In the genomic region with DNA sequence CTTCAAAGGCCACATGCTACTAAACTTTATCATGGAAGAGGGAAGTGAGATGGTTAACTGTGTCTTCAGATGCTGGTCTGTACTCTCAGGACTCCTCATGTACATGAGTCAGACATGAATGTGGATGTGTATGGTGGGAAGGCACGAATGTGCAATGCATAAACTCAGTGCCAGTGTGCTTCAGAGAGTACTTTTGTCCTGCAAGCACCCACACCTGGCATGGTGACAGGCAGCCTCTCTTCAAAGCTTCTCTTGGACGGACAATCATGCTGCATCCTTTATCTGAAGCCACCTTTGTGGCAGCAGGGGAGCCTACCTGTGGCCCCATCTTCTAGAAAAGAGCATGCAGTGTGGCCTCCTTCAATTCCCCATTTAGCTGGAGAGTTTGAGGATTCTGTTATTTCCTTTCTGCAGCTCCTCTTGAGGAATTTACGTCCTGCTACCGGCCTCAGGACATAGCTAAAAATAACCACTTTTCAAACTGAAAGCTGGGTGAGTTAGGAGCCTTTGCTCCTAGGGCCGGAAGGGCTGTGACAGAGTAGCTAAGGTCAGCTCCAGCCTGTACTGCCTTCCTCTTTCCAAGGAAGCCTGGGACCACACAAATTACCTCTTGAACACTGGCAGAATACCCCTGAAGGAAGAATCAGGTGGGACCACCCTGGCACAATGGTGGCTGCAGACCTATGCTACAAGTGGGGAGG, we compare ENCODE assay signal across 9 mouse cellular contexts. TPM values are rescaled to one million over a fixed set of nuclear protein-coding genes. Genes with fewer than 3 reads are reported as not detected.
DNase-seq lines count a peak whose midpoint lies in the region; ATAC-seq and TF ChIP-seq lines count a peak whose summit lies in the region.
"Had no signal": no experiment of that assay in that cellular context is flagged by ENCODE, and none has a peak within 500 bp of the region (broad histone marks: within the 10 kb centered on the region; RNA-seq: fewer than 3 reads in every experiment).

No protein-coding gene starts in this region.

- no peak overlapping the region for H3K9ac ChIP-seq in forebrain, embryonic 12.5 days
- H3K9ac ChIP-seq in lung, embryonic 16.5 days (ENCODE audit: low read length), result no peak overlapping the region
- H3K9ac ChIP-seq in heart, embryonic 13.5 days, result peak overlapping the region; percentile 12; the same call in 1 of the 2 replicates
- H3K9ac ChIP-seq in neural tube, embryonic 15.5 days (replicated peaks), result no peak overlapping the region

- TF ChIP-seq CTCF in lung, adult 2 months (IDR thresholded peaks at IDR 0.05; ENCODE audit: insufficient read depth, low read length), result no peak

- no peak overlapping the region for H3K4me3 ChIP-seq in forebrain, embryonic 10.5 days
- no peak overlapping the region for H3K4me3 ChIP-seq in forebrain, embryonic 12.5 days (replicated peaks)
- no peak overlapping the region for H3K4me3 ChIP-seq in lung, embryonic 16.5 days (ENCODE audit: low read length)
- no peak overlapping the region for H3K4me3 ChIP-seq in lung, adult 2 months (replicated peaks; ENCODE audit: extremely low read depth, low read depth, low read length)
- H3K4me3 ChIP-seq in heart, embryonic 13.5 days, result no peak overlapping the region
- no peak overlapping the region for H3K4me3 ChIP-seq in neural tube, embryonic 15.5 days (replicated peaks)

- no peak for TF ChIP-seq POLR2A in lung, adult 2 months (IDR thresholded peaks at IDR 0.05; ENCODE audit: borderline replicate concordance, extremely low read depth, low read depth, low read length)

- H3K4me2 ChIP-seq in forebrain, embryonic 12.5 days, result no peak overlapping the region
- H3K4me2 ChIP-seq in lung, embryonic 16.5 days (ENCODE audit: low read depth, low read length), result no peak overlapping the region
- peak overlapping the region; percentile 40 for H3K4me2 ChIP-seq in heart, embryonic 13.5 days
- H3K4me2 ChIP-seq in neural tube, embryonic 15.5 days, result no peak overlapping the region

- peaks cover 17% of the 10 kb centered on the region for H3K36me3 ChIP-seq in forebrain, embryonic 10.5 days (replicated peaks)
- peaks cover 19% of the 10 kb centered on the region for H3K36me3 ChIP-seq in forebrain, embryonic 12.5 days (replicated peaks)
- peaks cover 12% of the 10 kb centered on the region for H3K36me3 ChIP-seq in lung, embryonic 16.5 days (ENCODE audit: control insufficient read depth, insufficient read depth, low read length)
- H3K36me3 ChIP-seq in heart, embryonic 13.5 days, result peaks cover 18% of the 10 kb centered on the region
- H3K36me3 ChIP-seq in neural tube, embryonic 15.5 days, result peaks cover 20% of the 10 kb centered on the region

- 65% methylated on average over 5 of the region's 5 CpGs for WGBS in forebrain, embryonic 10.5 days
- WGBS in forebrain, embryonic 12.5 days, result 81% methylated on average over 5 of the region's 5 CpGs
- WGBS in lung, embryonic 16.5 days, result 31% methylated on average over 5 of the region's 5 CpGs
- 16% methylated on average over 5 of the region's 5 CpGs for WGBS in lung, adult 2 months
- WGBS in heart, embryonic 13.5 days, result 18% methylated on average over 5 of the region's 5 CpGs
- 64% methylated on average over 5 of the region's 5 CpGs for WGBS in neural tube, embryonic 15.5 days

- H3K9me3 ChIP-seq in forebrain, embryonic 10.5 days, result no peaks in the 10 kb centered on the region
- H3K9me3 ChIP-seq in forebrain, embryonic 12.5 days, result no peaks in the 10 kb centered on the region
- no peaks in the 10 kb centered on the region for H3K9me3 ChIP-seq in lung, embryonic 16.5 days (ENCODE audit: control insufficient read depth, low read length)
- no peaks in the 10 kb centered on the region for H3K9me3 ChIP-seq in heart, embryonic 13.5 days
- no peaks in the 10 kb centered on the region for H3K9me3 ChIP-seq in neural tube, embryonic 15.5 days (replicated peaks)

- no peak for DNase-seq in forebrain, embryonic 10.5 days (ENCODE audit: extremely low spot score, low spot score)
- DNase-seq in lung, adult 2 months, result no peak
- no peak for DNase-seq in layer of hippocampus, postnatal 10 days (ENCODE audit: low spot score in 2 of 2)
- no peak for DNase-seq in spleen, postnatal 4 days (ENCODE audit: low spot score in 2 of 2)
- DNase-seq: gastrocnemius, postnatal 25 days had no signal

- peak overlapping the region; percentile 44; the same call in 1 of the 2 replicates for H3K27ac ChIP-seq in forebrain, embryonic 10.5 days
- H3K27ac ChIP-seq in forebrain, embryonic 12.5 days, result no peak overlapping the region
- peak overlapping the region; percentile 26 for H3K27ac ChIP-seq in lung, embryonic 16.5 days (ENCODE audit: low read length)
- peak overlapping the region; percentile 76 for H3K27ac ChIP-seq in heart, embryonic 13.5 days (replicated peaks)
- H3K27ac ChIP-seq in neural tube, embryonic 15.5 days (replicated peaks), result peak overlapping the region; percentile 4; the same call in 1 of the 2 replicates

- peaks cover 25% of the 10 kb centered on the region for H3K4me1 ChIP-seq in forebrain, embryonic 10.5 days
- peaks cover 15% of the 10 kb centered on the region for H3K4me1 ChIP-seq in forebrain, embryonic 12.5 days
- H3K4me1 ChIP-seq in lung, embryonic 16.5 days (replicated peaks; ENCODE audit: control insufficient read depth, insufficient read depth, low read length), result peaks cover 11% of the 10 kb centered on the region
- peaks cover 20% of the 10 kb centered on the region for H3K4me1 ChIP-seq in lung, adult 2 months (ENCODE audit: control insufficient read depth, insufficient read depth, low read length)
- H3K4me1 ChIP-seq in heart, embryonic 13.5 days, result peaks cover 48% of the 10 kb centered on the region
- H3K4me1 ChIP-seq in neural tube, embryonic 15.5 days, result peaks cover 57% of the 10 kb centered on the region

- H3K27me3 ChIP-seq in forebrain, embryonic 10.5 days (ENCODE audit: poor library complexity, severe bottlenecking), result no peaks in the 10 kb centered on the region
- no peaks in the 10 kb centered on the region for H3K27me3 ChIP-seq in forebrain, embryonic 12.5 days
- H3K27me3 ChIP-seq in lung, embryonic 16.5 days (ENCODE audit: control insufficient read depth, insufficient read depth, low read depth, low read length), result no peaks in the 10 kb centered on the region
- no peaks in the 10 kb centered on the region for H3K27me3 ChIP-seq in heart, embryonic 13.5 days (replicated peaks)
- no peaks in the 10 kb centered on the region for H3K27me3 ChIP-seq in neural tube, embryonic 15.5 days (replicated peaks)

- ATAC-seq in forebrain, embryonic 12.5 days (ENCODE audit: low FRiP score), result no peak
- peak; percentile 77 for ATAC-seq in lung, embryonic 16.5 days (ENCODE audit: low read depth)
- ATAC-seq in heart, embryonic 13.5 days (ENCODE audit: extremely low read depth, insufficient number of reproducible peaks, low FRiP score, low TSS enrichment), result no peak
- ATAC-seq in neural tube, embryonic 15.5 days (ENCODE audit: low FRiP score), result no peak

RNA-seq across cellular contexts. Expression of gene Plxna2, which starts 23.7 kb away (rescaled TPM):
- polyA plus RNA-seq in forebrain, embryonic 10.5 days (2016; fragmentation: Nextera tagmentation; extraction: Ambion mirVana), result 6.5 and 7.4 TPM in 2 replicates
- 34.0 and 42.6 TPM in 2 replicates for polyA plus RNA-seq in forebrain, embryonic 12.5 days (2016; fragmentation: Nextera tagmentation; extraction: Ambion mirVana)
- polyA plus RNA-seq in lung, embryonic 16.5 days (2015; fragmentation: Nextera tagmentation; extraction: Ambion mirVana), result 10.4 and 10.6 TPM in 2 replicates
- 12.0 and 12.8 TPM in 2 replicates for polyA plus RNA-seq in lung, adult 2 months (2012; rRNA removed)
- 6.0 and 6.3 TPM in 2 replicates for polyA plus RNA-seq in heart, embryonic 13.5 days (2015; fragmentation: Nextera tagmentation; extraction: Ambion mirVana)
- 37.7 and 42.4 TPM in 2 replicates for polyA plus RNA-seq in neural tube, embryonic 15.5 days (2015; fragmentation: Nextera tagmentation; extraction: Ambion mirVana)
- total RNA-seq in layer of hippocampus, postnatal 10 days (2021), result 10 to 100 TPM; 92.8 to 94.8 TPM
